Mouse (Mus musculus) embryo, embryonic 10 days (tissue): Measurements from ENCODE around the gene Ucn2.

Experiments
- DNase-seq: peaks from one replicate; pipeline ENCODE4 v3.0.0-alpha.2; 2015; ENCODE audit warnings: low spot score

The Ucn2 gene

GRCm38 (mm10) chr9:109031001-109031400 lies 45.2 kb downstream of the Ucn2 start:
- no peak for DNase-seq

- DNase-seq = no peak
Observed at GRCm38 (mm10) chr9:109031686-109032085, 45.9 kb downstream of the Ucn2 start.

- no peak for DNase-seq
Observed at GRCm38 (mm10) chr9:109032435-109032834, 46.6 kb downstream of the Ucn2 start.
